Mouse (Mus musculus): ENCODE data around the gene Gls.

- TF ChIP-seq ZNF384 (IDR thresholded peaks at IDR 0.05; ENCODE audit: low read depth, low read length) (no peak), HCFC1 (IDR thresholded peaks at IDR 0.05; ENCODE audit: borderline replicate concordance, insufficient read depth, low read length) (no peak), ZC3H11A (IDR thresholded peaks at IDR 0.05; ENCODE audit: borderline replicate concordance, low read depth, low read length) (no peak), MAFK (IDR thresholded peaks at IDR 0.05; ENCODE audit: insufficient read depth, low read depth, low read length) (no peak)
Observed at GRCm38 (mm10) chr1:52119691-52120090, 113.3 kb downstream of the Gls start.
